Mouse (Mus musculus) stomach, embryonic 16.5 days (tissue): ENCODE measurements at regions not wholly inside any gene's neighbourhood (a gene's known extent, or its start where the extent isn't known, plus 50 kb on each side); places are given as distances from the start of the nearest gene placed in this dataset.

Source experiments
- ATAC-seq: fragments of 200-750 bp; cut with Nextera tagmentation; 2 replicates; pipeline ENCODE4 v1.8.0; 2017; ENCODE audit warnings: moderate number of reproducible peaks, moderate TSS enrichment; ENCODE audit not compliant: insufficient read depth, low FRiP score
- H3K27ac ChIP-seq: fragments of 300-500 bp; sonication (generic); 2 replicates; pipeline ENCODE4 v1.5.1; 2014; ENCODE audit warnings: low read length
- H3K27me3 ChIP-seq: fragments of 300-500 bp; sonication (generic); 2 replicates; pipeline ENCODE4 v1.6.1; 2014; ENCODE audit warnings: low read length, control low read depth, mixed read lengths; ENCODE audit not compliant: control insufficient read depth, insufficient read depth
- H3K36me3 ChIP-seq: fragments of 300-500 bp; sonication (generic); 2 replicates; pipeline ENCODE4 v1.6.1; 2014; ENCODE audit warnings: low read length; ENCODE audit not compliant: control insufficient read depth, insufficient read depth
- H3K4me1 ChIP-seq: fragments of 300-500 bp; sonication (generic); 2 replicates; pipeline ENCODE4 v1.6.1; 2014; ENCODE audit warnings: low read length, control low read depth, mixed read lengths; ENCODE audit not compliant: control insufficient read depth, insufficient read depth
- H3K4me2 ChIP-seq: fragments of 300-500 bp; sonication (generic); 2 replicates; pipeline ENCODE4 v1.6.1; 2014; ENCODE audit warnings: low read depth, low read length, mixed read lengths
- H3K4me3 ChIP-seq: fragments of 300-500 bp; sonication (generic); replicated peaks from 2 replicates; pipeline ENCODE4 v1.5.1; 2014; ENCODE audit warnings: mild to moderate bottlenecking, low read length
- H3K9ac ChIP-seq: fragments of 300-500 bp; sonication (generic); 2 replicates; pipeline ENCODE4 v1.6.1; 2014; ENCODE audit warnings: low read length
- H3K9me3 ChIP-seq: fragments of 300-500 bp; sonication (generic); replicated peaks from 2 replicates; pipeline ENCODE4 v1.6.1; 2016; ENCODE audit warnings: low read length, control low read depth; ENCODE audit not compliant: control insufficient read depth
- WGBS: fragments of 180-500 bp; shearing (Covaris S2); extraction: QIAGEN DNeasy Blood & Tissue Kit; methylation state at CpG from one replicate; pipeline ENCODE4 v1.1.7; 2014; 5-methylcytosine and 5-hydroxymethylcytosine counted together

GRCm38 (mm10) chr12:16015596-16015995 lies 198.9 kb upstream of the Trib2 start:
- Histone ChIP-seq H3K36me3 (no peaks in the 10 kb centered on the region), H3K27me3 (no peaks in the 10 kb centered on the region), H3K4me3 (no peak overlapping the region), H3K9me3 (no peaks in the 10 kb centered on the region), H3K9ac (no peak overlapping the region), H3K27ac (no peak overlapping the region), H3K4me1 (no peaks in the 10 kb centered on the region), H3K4me2 (no peak overlapping the region)
- ATAC-seq, result no peak
- WGBS, result 89% methylated on average over 8 of the region's 8 CpGs

- ATAC-seq, result no peak
- Histone ChIP-seq H3K4me1 (peaks cover 6% of the 10 kb centered on the region), H3K36me3 (no peaks in the 10 kb centered on the region), H3K4me3 (no peak overlapping the region), H3K27me3 (no peaks in the 10 kb centered on the region), H3K4me2 (no peak overlapping the region), H3K9ac (no peak overlapping the region), H3K27ac (no peak overlapping the region), H3K9me3 (no peaks in the 10 kb centered on the region)
- WGBS, result 73% methylated on average over 1 of the region's 1 CpGs
Measured at GRCm38 (mm10) chr12:16014679-16015078, 198.0 kb upstream of the Trib2 start.

- no peaks in the 10 kb centered on the region for H3K36me3 ChIP-seq
- no peaks in the 10 kb centered on the region for H3K27me3 ChIP-seq
- H3K4me1 ChIP-seq, result peaks cover 6% of the 10 kb centered on the region
- no peak overlapping the region for H3K9ac ChIP-seq
- no peak overlapping the region for H3K27ac ChIP-seq
- H3K4me2 ChIP-seq, result no peak overlapping the region
- no peak for ATAC-seq
- no peaks in the 10 kb centered on the region for H3K9me3 ChIP-seq
- 84% methylated on average over 6 of the region's 6 CpGs for WGBS
- no peak overlapping the region for H3K4me3 ChIP-seq
Measured at GRCm38 (mm10) chr12:16013861-16014630, 197.3 kb upstream of the Trib2 start.

- ATAC-seq, result no peak
- Histone ChIP-seq H3K9me3 (no peaks in the 10 kb centered on the region), H3K4me3 (no peak overlapping the region), H3K36me3 (no peaks in the 10 kb centered on the region), H3K4me2 (no peak overlapping the region), H3K9ac (no peak overlapping the region), H3K27ac (no peak overlapping the region), H3K27me3 (no peaks in the 10 kb centered on the region), H3K4me1 (peaks cover 6% of the 10 kb centered on the region)
- 68% methylated on average over 2 of the region's 2 CpGs for WGBS
Measured at GRCm38 (mm10) chr12:16013354-16013753, 196.6 kb upstream of the Trib2 start.

- Histone ChIP-seq H3K4me3 (no peak overlapping the region), H3K27me3 (no peaks in the 10 kb centered on the region), H3K9ac (no peak overlapping the region), H3K4me1 (peaks cover 6% of the 10 kb centered on the region), H3K4me2 (no peak overlapping the region), H3K27ac (no peak overlapping the region), H3K36me3 (no peaks in the 10 kb centered on the region), H3K9me3 (no peaks in the 10 kb centered on the region)
- ATAC-seq, result no peak
- WGBS, result 59% methylated on average over 4 of the region's 4 CpGs
Measured at GRCm38 (mm10) chr12:16012081-16012480, 195.4 kb upstream of the Trib2 start.

DNA sequence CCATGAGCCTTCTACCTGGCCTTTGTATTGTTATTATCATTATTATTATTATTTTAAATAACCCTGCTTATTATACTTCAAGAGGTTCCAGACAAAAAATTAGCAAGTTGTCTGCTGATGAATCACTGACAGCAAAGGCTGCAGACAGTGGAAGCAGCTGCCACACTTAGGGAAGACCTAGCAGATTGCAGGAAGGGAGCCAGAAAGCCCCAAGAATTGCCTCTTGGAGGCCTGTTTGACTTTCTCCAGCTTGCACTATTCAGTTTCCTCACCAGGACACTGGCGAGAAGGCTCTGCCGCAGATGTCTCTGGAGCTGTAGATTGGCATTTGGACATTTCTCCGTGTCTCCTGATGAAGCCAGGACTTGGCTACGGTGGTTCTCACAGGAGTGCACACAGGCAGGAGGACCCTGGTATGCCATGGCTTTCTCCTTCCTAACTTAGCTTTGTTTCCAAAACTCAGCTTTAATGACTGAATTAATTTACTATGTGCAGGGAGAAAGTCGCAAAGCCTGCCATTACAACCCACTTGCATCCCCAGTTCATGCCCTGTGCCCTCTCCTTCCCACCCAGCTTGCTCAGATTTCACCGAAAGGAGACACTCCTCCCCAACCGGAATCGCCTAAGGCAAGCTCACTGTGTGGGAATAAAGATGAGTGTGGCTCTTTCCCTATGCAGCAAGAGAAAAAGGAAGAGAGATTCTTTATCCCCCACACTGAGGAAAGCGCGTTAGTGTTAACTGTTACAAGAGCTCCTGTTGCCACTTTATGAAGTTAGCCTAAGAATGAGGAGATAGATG lies 193.3 kb upstream of the Trib2 start:
- no peak overlapping the region for H3K9ac ChIP-seq
- no peak overlapping the region for H3K4me3 ChIP-seq
- WGBS, result 64% methylated on average over 10 of the region's 10 CpGs
- H3K4me1 ChIP-seq, result peaks cover 6% of the 10 kb centered on the region
- no peak overlapping the region for H3K4me2 ChIP-seq
- H3K27me3 ChIP-seq, result no peaks in the 10 kb centered on the region
- no peak for ATAC-seq
- H3K9me3 ChIP-seq, result no peaks in the 10 kb centered on the region
- H3K27ac ChIP-seq, result no peak overlapping the region
- H3K36me3 ChIP-seq, result no peaks in the 10 kb centered on the region

DNA sequence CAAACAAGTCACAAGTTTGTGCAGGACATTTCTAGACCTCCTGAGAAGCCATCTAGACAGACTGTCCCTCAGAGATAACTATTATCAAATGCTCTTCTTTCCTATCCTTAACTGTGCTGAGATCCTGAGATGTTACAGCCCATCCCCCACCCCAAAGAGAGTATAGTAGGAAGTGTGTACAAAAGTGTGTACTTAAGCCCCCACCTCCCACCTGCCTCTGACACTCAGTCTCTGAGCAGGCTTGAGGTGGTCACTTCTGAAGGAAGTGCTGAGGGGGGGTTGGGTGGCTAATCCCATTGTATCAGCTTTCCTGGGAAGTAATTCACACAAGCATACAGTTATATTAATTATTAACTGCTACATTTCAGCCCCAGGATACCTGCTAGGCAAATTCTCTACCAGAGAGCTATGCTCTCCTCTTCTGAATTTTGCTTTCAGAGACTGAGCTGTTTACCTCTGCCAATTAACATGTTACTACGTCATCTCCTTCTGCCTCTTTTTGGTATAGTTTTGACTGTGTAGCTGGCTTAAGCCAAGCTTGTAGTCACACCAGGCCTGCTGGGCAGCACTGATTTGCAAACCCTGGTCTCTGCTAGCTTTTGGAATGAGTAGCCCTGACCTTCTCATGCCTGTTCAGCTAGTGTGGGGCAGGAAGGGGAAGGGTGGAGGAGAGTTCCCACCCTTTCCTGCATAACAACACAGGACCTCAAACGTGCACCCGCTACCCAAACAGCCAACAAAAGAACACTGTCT lies 192.2 kb upstream of the Trib2 start:
- H3K4me2 ChIP-seq, result no peak overlapping the region
- no peaks in the 10 kb centered on the region for H3K9me3 ChIP-seq
- peak overlapping the region; percentile 50 for H3K27ac ChIP-seq
- H3K27me3 ChIP-seq, result no peaks in the 10 kb centered on the region
- no peaks in the 10 kb centered on the region for H3K36me3 ChIP-seq
- 45% methylated on average over 3 of the region's 3 CpGs for WGBS
- H3K9ac ChIP-seq, result no peak overlapping the region
- H3K4me3 ChIP-seq, result no peak overlapping the region
- H3K4me1 ChIP-seq, result peaks cover 6% of the 10 kb centered on the region
- ATAC-seq, result peak; percentile 47; the same call in 1 of the 2 replicates

DNA sequence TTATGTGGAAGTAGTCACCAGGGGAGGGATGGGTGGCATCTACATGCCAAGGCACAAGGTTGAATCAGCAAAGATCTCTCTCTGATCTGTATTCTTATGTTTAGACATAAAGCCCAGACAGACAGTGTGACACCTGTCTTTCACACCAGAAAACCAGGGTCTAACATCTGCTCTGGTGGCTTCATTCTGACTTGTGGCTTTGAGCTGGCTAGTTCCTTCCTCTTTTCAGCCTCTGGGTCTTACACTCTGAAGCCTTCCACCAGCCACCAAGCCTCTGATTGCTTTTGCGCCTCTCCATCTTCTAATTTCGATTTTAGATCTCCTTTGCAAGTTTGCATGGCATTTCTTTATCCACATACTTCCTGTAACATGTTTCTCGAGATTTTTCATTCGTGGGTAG lies 191.5 kb upstream of the Trib2 start:
- Histone ChIP-seq H3K9me3 (no peaks in the 10 kb centered on the region), H3K4me3 (no peak overlapping the region), H3K27me3 (no peaks in the 10 kb centered on the region), H3K9ac (no peak overlapping the region), H3K36me3 (no peaks in the 10 kb centered on the region), H3K27ac (no peak overlapping the region), H3K4me1 (peaks cover 6% of the 10 kb centered on the region), H3K4me2 (no peak overlapping the region)
- no peak for ATAC-seq
- 65% methylated on average over 4 of the region's 4 CpGs for WGBS

DNA sequence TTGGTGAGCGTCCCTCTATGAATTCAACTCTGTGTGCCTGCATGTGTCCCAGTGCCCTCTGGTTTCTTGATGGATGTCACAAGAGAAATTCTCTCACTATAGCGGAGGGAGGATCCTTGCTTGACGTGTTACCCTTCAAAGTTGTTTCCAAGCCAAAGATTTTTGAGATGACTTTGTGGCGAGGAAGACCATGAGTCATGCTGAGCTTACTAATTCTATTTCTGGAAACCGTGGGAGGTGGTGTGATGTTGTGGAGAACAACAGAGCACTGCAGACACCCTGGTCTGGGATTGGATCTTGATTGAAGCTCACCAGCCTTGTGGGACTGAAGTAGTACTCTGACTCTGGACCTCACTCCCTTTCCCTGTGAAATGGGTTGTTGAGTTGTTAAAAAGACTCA lies 190.0 kb upstream of the Trib2 start:
- no peak for ATAC-seq
- no peak overlapping the region for H3K4me3 ChIP-seq
- no peaks in the 10 kb centered on the region for H3K9me3 ChIP-seq
- 66% methylated on average over 5 of the region's 5 CpGs for WGBS
- H3K36me3 ChIP-seq, result no peaks in the 10 kb centered on the region
- no peak overlapping the region for H3K4me2 ChIP-seq
- no peaks in the 10 kb centered on the region for H3K27me3 ChIP-seq
- H3K4me1 ChIP-seq, result peaks cover 6% of the 10 kb centered on the region
- no peak overlapping the region for H3K9ac ChIP-seq
- H3K27ac ChIP-seq, result no peak overlapping the region
